Mouse (Mus musculus) erythroblast, embryonic 14.5 days (primary cell): ENCODE results near the gene Prcd. TPM values are rescaled to one million over a fixed set of nuclear protein-coding genes. Genes with fewer than 3 reads are reported as not detected.
"Not testable (repeated sequence)": the region's sequence is repeated elsewhere in the genome, so short reads cannot be mapped to it uniquely, and the experiment has no call there.

ENCODE experiments used
- H3K27me3 ChIP-seq: 2 replicates; pipeline ENCODE4 v1.6.1; 2012; ENCODE audit warnings: inconsistent platforms; ENCODE audit not compliant: control insufficient read depth
- H3K36me3 ChIP-seq: 2 replicates; pipeline ENCODE4 v1.6.1; 2012; ENCODE audit warnings: mild to moderate bottlenecking, inconsistent platforms; ENCODE audit not compliant: control insufficient read depth
- H3K4me1 ChIP-seq: 2 replicates; pipeline ENCODE4 v1.6.1; 2012; ENCODE audit warnings: inconsistent platforms; ENCODE audit not compliant: control insufficient read depth
- H3K4me3 ChIP-seq: replicated peaks from 2 replicates; pipeline ENCODE3; 2012; ENCODE audit warnings: moderate library complexity, mild to moderate bottlenecking, inconsistent platforms
- H3K9me3 ChIP-seq: 2 replicates; pipeline ENCODE4 v1.6.1; 2012; ENCODE audit warnings: low read length, inconsistent platforms, mixed read lengths; ENCODE audit not compliant: control insufficient read depth
- GATA1 ChIP-seq: IDR thresholded peaks from 2 replicates; pipeline ENCODE4 v1.6.1; 2012; ENCODE audit warnings: low read length, inconsistent platforms, mixed read lengths
- TAL1 ChIP-seq: IDR thresholded peaks from 3 replicates; pipeline ENCODE4 v1.6.1; 2012; ENCODE audit warnings: low read length, inconsistent platforms, mixed read lengths
- polyA plus RNA-seq: library from polyadenylated mRNA; stranded (reverse); fragments of >175 nt; gene quantifications from 2 replicates; pipeline ENCODE4 v1.2.3, GENCODE M21; 2012

The Prcd gene
- polyA plus RNA-seq, 1 experiment, result not detected

GRCm38 (mm10) chr11:116630171-116630965, 23.0 kb upstream of the Prcd start:
- Histone ChIP-seq H3K4me3 (no peak overlapping the region), H3K9me3 (no peaks in the 10 kb centered on the region), H3K4me1 (peaks cover 27% of the 10 kb centered on the region), H3K36me3 (no peaks in the 10 kb centered on the region), H3K27me3 (no peaks in the 10 kb centered on the region)
- TF ChIP-seq TAL1 (no peak), GATA1 (no peak)

DNA sequence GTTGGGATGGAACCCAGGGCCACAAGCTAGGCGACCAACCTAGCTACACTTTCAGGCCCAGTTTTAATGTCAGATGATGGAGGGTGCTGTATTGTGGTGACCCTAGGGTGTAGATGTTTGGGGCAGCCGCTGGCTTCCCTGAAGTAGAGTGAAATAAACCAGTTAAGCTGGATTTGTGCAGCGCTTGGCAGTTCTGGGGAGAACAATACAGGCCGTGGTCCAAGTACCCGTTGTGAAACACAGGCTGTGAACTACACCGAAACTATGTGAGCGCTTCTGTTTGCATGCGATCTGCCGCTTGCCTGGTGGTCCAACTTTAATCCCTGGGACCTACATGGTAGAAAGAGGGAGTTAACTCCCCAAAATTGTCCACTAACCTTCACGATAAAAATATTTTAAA, 20.4 kb upstream of the Prcd start:
- Histone ChIP-seq H3K27me3 (no peaks in the 10 kb centered on the region), H3K36me3 (no peaks in the 10 kb centered on the region), H3K4me1 (peaks cover 8% of the 10 kb centered on the region), H3K4me3 (no peak overlapping the region), H3K9me3 (no peaks in the 10 kb centered on the region)
- TF ChIP-seq TAL1, result no peak
- TF ChIP-seq GATA1, result no peak

DNA sequence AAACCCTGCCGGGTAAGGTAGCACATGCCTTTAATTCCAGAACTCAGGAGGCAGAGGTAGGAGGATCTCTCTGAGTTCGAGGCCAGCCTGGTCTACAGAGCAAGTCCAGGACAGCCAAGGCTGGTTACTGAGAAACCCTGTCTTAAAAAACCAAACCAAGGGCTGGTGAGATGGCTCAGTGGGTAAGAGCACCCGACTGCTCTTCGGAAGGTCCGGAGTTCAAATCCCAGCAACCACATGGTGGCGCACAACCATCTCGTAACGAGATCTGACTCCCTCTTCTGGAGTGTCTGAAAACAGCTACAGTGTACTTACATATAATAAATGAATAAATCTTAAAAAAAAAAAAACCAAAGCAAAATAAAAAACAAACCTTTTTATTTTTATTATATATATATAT, 16.7 kb upstream of the Prcd start:
- not testable (repeated sequence) for H3K9me3 ChIP-seq, H3K27me3 ChIP-seq, H3K4me3 ChIP-seq, H3K36me3 ChIP-seq, H3K4me1 ChIP-seq

- H3K9me3 ChIP-seq, result peaks cover 3% of the 10 kb centered on the region; the same call in 1 of the 2 replicates
- peaks cover 5% of the 10 kb centered on the region for H3K4me1 ChIP-seq
- peaks cover 15% of the 10 kb centered on the region for H3K27me3 ChIP-seq
- no peak for TF ChIP-seq GATA1
- TF ChIP-seq TAL1, result no peak
- no peak overlapping the region for H3K4me3 ChIP-seq
- H3K36me3 ChIP-seq, result no peaks in the 10 kb centered on the region
These were observed 12.2 kb upstream of the Prcd start for GRCm38 (mm10) chr11:116641168-116641567.

DNA sequence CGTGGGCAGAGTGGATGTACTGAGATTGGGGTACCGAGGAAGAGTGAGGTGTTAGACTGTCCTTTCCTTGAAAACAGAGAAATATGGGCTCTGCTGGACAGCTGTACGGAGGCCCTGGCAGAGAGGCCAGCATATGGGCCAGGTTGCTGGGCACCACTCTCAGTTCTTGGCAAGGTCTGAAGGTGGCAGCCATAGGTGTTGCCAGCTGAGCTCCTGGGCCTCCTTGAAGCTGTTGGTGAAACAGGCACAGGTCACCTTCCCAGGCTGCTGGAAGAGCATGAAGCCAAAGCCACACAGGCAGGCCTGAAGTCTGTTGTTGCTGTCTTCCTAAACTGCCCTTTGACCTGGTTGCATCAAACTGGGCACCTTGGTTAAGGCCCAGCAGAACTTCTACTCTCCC, 11.6 kb upstream of the Prcd start:
- no peak overlapping the region for H3K4me3 ChIP-seq

DNA sequence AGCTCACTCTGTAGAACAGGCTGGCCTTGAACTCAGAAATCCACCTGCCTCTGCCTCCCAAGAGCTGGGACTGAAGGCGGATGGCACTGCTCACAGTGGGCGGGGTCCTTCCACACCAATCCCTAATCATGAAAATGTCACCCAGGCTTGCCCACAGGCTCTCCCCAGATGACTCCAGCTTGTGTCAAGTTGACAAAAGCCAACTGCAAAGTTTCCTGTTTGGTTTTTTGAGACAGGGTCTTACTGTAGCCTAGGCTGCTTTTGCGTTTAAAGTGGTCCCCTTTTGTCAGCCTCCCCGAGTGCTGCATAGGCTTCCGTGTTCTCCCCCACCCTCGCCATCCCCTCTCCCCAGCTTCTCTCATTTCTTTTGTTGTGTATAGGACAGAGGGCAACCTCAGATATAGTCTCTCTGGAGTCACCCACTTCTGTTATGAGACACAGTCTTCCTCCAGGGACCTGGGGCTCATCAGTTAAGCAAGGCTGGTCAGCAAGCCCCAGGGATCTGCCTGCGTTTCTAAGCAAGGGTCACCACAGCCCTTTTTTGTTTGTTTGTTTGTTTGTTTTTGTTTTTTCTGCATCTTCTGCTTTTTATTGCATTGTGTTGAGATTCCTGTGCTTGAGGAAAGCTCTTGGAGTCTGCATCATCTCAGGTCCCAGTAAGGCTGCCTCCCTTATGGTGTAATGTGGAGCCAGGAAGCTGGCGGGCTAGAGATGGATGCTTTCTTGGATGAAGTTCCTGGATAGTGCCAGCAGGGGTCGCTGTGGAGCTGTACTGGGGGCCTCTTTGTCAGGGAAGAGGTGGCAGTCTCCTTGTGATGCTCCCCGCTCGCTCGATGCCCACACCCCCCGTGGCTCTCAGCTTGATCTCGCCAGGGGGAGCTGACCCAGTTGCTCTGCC, 10.4 kb upstream of the Prcd start:
- TF ChIP-seq GATA1 (no peak), TAL1 (no peak)
- peaks cover 3% of the 10 kb centered on the region; the same call in 1 of the 2 replicates for H3K9me3 ChIP-seq
- peaks cover 15% of the 10 kb centered on the region for H3K27me3 ChIP-seq
- H3K36me3 ChIP-seq, result no peaks in the 10 kb centered on the region
- H3K4me1 ChIP-seq, result peaks cover 18% of the 10 kb centered on the region
- no peak overlapping the region for H3K4me3 ChIP-seq

More for the DNA sequence above, 11.6 kb upstream of the Prcd start:
- H3K36me3 ChIP-seq, result no peaks in the 10 kb centered on the region
- H3K9me3 ChIP-seq, result peaks cover 3% of the 10 kb centered on the region; the same call in 1 of the 2 replicates
- TF ChIP-seq GATA1, result no peak
- TF ChIP-seq TAL1, result no peak
- peaks cover 7% of the 10 kb centered on the region for H3K4me1 ChIP-seq
- peaks cover 15% of the 10 kb centered on the region for H3K27me3 ChIP-seq

DNA sequence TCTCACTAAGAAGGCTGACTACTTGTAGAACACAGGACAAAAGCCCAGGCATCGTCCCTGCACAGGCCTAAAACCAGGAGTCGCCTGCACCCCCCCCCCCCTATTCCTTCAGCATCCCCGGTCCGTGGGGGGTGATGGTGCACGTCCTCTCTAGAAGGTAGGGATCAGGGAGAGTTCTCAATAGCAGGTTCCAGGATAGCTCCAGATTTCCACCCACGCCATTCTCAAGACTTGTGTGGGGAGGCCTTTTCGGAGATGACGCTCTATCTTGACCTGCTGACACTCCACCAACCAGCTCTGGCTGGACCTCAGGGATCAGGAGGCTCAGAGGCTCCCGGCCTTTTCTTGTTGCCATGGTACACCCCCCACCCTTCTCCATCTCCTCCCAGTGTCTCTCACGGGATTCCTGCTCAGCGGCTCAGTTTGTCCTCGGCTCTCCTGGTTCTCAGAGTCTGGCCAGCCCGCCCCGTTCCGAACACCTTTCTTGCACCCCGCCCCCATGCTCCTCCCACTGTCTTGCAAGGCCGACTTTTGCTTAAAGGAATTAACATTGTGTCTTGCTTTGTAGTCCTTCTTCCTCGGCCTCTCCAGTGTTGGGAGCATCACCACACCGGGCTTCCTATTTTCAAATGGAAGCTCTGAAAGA, 9.6 kb upstream of the Prcd start:
- Histone ChIP-seq H3K4me3 (no peak overlapping the region), H3K27me3 (peaks cover 15% of the 10 kb centered on the region), H3K4me1 (peaks cover 22% of the 10 kb centered on the region), H3K36me3 (no peaks in the 10 kb centered on the region), H3K9me3 (peaks cover 3% of the 10 kb centered on the region; the same call in 1 of the 2 replicates)
- TF ChIP-seq TAL1 (no peak), GATA1 (no peak)

- H3K27me3 ChIP-seq, result peaks cover 20% of the 10 kb centered on the region
- no peaks in the 10 kb centered on the region for H3K9me3 ChIP-seq
- peaks cover 22% of the 10 kb centered on the region for H3K4me1 ChIP-seq
- TF ChIP-seq TAL1, result no peak
- TF ChIP-seq GATA1, result no peak
- H3K4me3 ChIP-seq, result no peak overlapping the region
- no peaks in the 10 kb centered on the region for H3K36me3 ChIP-seq
These were observed 8.9 kb upstream of the Prcd start for GRCm38 (mm10) chr11:116644225-116645112.
